Mouse (Mus musculus) spleen, adult 2 months (tissue): ENCODE measurements around the gene Muc1.

Source experiments
- CTCF ChIP-seq: fragments of 200-500 bp; IDR thresholded peaks from 2 replicates; pipeline ENCODE4 v1.5.1; 2011; ENCODE audit warnings: mild to moderate bottlenecking, inconsistent platforms; ENCODE audit not compliant: insufficient read depth, insufficient read length, insufficient replicate concordance; ENCODE audit errors: extremely low read depth
- POLR2A ChIP-seq: fragments of 200-500 bp; IDR thresholded peaks from 2 replicates; pipeline ENCODE4 v1.6.1; 2011; ENCODE audit warnings: low read depth, low read length, inconsistent platforms

DNA sequence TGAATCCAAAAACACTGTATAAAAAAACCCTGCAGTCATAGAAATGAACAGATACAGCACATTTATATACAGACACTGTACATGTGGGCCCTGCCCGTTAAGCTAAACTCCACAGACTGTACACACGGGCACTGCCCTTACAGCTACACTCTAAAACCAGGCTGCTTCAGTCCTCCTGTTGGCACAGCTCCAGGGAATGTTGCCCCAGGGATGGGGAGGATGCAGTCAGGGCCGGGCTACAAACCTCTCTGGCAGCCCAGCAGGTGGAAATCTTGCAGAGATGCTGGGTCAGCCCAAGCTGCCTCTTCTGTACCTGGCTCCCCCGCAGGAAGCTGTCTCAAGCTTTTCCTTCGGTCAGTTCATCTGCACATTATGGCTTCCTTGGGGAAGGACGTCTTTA, 42.9 kb downstream of the Muc1 start:
- no peak for TF ChIP-seq CTCF
- no peak; the same call in 1 of the 2 replicates for TF ChIP-seq POLR2A
